Mouse (Mus musculus): Measurements from ENCODE around the gene Slc7a7.

Slc7a7 gene

DNA sequence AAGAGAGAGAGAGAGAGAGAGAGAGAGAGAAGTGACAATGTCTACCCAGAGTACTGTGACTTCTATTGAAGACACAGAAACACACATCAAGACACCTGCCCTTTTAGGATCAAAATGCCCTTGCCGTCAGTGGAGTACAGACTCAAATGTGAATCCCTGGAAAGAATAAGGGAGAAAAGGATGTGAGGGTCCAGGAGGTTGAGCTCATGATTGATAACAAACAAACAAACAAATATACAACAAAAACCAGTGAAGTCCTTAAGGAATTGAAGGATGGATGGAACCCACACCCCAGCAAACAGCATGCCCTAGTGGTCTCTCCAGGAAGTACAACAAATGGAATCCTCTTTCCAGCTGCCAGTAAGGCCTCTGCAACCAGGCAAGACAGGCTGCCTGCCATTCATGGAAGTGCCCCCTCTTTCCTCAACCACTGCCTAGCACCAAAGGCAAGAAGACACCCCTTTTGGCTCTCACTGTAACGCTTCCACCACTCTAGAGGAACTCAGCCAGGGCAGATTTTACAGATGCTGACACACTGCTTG is 4.9 kb downstream of the Slc7a7 start:
- DNase-seq (ENCODE audit: low spot score) = peak; percentile 81

- DNase-seq (ENCODE audit: low spot score) = no peak
Measured at GRCm38 (mm10) chr14:54412000-54412576, 5.5 kb downstream of the Slc7a7 start.

DNA sequence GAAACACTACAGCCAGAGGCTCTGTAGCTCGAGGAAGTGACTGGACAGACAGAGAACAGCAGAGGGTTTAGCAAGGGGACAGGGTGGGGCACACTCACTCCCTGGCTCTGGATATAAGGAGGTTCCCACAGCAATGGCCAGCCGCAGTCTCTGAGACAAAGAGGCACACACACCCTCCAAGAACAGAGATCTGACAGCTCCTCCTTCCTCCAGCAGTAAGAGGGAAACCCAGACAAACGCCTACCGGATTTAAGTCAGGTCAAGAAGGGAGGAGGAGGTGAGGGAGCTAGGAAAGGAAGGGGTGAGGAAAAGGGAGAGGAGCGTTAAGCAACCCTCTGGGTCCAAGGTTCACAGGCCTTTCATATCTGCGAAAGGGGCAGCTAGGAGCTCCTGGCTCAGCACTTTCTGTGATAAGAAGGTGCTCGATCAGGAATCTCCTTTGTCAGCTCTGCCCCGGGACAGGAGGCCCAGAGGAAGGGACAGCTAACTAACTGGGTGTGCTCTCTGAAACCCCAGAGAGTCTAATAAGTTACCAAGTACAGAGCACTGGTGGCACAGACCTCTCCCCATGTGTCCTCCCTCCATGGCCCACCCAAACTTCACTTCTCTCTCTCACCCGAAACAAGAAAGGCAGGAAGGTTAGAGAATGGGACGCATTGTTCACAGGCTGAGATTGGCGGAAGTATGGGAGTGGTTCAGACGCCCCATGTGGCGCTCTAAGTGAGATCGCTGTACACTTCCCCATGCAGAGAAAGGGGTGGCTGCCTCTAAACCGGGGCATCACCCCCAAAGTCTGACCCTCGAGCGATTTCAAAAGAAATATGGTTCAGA is 7.4 kb downstream of the Slc7a7 start:
- no peak for DNase-seq (ENCODE audit: low spot score)

DNA sequence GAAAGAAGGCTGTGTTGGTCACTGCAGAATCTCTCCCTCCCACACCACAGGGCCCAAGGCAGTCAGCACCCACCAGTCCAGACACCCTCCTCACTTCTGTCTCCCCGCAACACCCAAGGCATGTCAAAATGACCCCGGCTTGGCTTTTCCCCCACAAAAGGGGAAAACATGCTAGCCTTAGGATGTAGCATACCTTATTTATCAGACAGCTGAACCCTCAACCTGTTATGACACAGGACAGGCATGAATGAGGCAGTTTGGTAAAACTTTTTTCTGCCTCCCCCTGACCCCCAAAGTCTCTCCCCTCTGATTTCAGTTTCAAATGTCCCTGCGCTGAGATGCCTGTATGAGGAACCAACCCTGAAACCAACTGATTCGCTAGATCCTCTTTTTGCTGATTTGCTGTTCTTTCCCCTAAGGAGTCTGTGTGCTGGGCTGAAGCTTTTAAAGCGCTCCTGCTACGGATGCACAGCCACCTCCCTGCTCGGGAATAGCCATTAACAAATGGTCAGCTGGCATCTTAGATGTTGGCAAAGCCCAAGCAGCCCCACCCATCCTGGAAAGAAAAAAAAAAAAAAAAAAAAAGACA is 8.4 kb downstream of the Slc7a7 start:
- no peak for DNase-seq (ENCODE audit: low spot score)

GRCm38 (mm10) chr14:54408336-54409056 is 9.1 kb downstream of the Slc7a7 start:
- DNase-seq (ENCODE audit: low spot score) = no peak

DNA sequence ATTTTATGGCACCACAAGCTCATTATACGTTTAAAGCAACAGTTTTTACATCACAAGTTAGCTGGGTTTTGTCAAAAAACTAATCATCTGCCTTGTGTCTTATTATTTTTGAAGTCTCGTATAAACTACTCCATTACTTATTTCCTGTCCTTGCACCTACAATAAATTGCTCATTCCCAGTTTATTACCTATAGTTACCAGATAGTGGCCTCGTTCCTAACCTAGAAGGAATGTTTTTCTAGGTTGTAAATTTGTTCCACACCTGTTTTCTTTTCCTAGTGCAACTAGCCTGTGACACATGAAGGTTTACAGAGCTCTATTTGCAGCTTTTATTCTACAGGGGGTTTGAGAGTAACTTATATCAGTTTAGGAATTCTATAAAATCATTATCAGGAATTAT is 15.9 kb downstream of the Slc7a7 start:
- DNase-seq (ENCODE audit: low spot score) = no peak

GRCm38 (mm10) chr14:54398921-54399382 is 18.6 kb downstream of the Slc7a7 start:
- DNase-seq (ENCODE audit: low spot score) = no peak

GRCm38 (mm10) chr14:54398528-54398916 is 19.1 kb downstream of the Slc7a7 start:
- no peak for DNase-seq (ENCODE audit: low spot score)

GRCm38 (mm10) chr14:54397872-54398527 is 19.6 kb downstream of the Slc7a7 start:
- DNase-seq (ENCODE audit: low spot score) = no peak

DNA sequence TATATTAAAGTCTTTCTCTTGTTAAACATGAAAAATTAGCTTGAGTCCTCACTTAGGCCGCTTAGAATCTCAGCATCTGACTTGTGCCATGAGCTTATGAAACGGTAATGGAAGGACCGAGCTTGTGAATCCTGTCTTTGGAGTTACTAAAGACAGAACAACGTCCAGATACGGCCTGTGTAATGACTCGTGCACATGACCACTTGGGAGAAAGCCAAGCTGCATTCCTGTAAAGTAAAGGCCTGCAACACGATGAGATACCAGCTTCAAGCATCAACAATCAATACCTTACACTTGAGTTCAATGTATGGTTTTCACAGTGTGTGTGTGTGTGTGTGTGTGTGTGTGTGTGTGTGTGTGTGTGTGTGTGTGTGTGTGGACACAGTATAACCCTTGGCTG is 20.9 kb downstream of the Slc7a7 start:
- no peak for DNase-seq (ENCODE audit: low spot score)

- no peak for DNase-seq (ENCODE audit: low spot score)
Measured at GRCm38 (mm10) chr14:54394309-54394708, 23.3 kb downstream of the Slc7a7 start.

DNA sequence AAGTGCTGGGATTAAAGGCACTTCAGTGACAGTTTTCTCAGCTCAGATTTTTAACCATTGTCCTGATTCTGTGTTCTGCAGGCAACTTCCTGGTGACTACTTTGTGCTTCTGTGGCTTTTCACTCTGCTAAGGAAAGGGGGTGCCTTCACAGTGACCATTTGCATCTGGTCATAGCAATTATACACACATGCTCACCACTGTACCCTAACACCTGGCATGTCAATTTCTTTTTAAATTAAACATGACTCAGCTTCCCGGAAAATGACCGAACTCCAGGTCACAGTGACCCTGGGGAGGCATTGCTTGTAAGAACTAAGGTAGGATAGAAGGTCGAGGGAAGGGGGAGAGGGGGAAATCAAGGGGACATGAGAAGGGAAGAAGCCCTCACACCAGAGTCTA is 23.8 kb downstream of the Slc7a7 start:
- DNase-seq (ENCODE audit: low spot score) = no peak

GRCm38 (mm10) chr14:54390843-54391242 is 26.7 kb downstream of the Slc7a7 start:
- DNase-seq (ENCODE audit: low spot score) = no peak

DNA sequence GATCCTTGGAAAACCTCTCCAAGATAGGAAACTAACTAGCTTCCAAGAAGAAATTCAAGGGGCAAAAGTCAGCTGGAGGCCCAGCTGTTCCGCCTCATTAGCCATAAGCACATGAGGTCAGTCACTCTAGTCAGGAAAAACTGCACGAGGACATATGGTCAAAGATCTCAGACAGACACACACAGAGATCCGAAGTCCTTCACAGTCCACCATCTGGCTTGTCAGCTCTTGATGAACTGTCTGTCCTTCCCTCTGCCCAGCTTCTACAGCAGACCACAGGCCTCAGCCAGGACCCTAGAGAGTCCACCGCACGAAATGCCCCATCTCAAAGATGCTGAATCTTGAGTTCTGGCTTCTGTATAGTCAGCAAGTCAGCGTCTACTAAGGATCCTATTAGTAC is 30.0 kb downstream of the Slc7a7 start:
- peak; percentile 51 for DNase-seq (ENCODE audit: low spot score)

GRCm38 (mm10) chr14:54385968-54386618 is 31.5 kb downstream of the Slc7a7 start:
- no peak for DNase-seq (ENCODE audit: low spot score)

DNA sequence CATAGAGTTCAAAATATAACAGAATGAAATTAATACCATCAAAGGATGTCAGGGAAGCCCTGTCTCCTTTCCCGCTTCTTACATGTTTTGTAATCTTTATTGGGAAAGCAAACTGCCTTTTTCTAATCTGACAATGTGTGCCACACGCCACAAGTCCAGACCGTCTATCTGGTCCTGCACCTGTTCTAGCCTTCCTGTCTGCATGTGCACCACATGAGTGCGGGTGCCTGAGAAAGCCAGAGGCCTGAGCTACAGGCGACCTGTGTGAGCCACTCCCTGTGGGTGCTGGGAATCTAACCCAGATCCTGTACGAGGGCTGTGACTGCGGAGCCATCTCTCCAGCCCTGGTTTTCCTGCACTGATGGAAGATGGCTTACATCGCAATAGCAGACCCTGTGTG is 33.2 kb downstream of the Slc7a7 start:
- no peak for DNase-seq (ENCODE audit: low spot score)

- no peak for DNase-seq (ENCODE audit: low spot score)
Measured at GRCm38 (mm10) chr14:54383355-54383771, 34.2 kb downstream of the Slc7a7 start.

DNA sequence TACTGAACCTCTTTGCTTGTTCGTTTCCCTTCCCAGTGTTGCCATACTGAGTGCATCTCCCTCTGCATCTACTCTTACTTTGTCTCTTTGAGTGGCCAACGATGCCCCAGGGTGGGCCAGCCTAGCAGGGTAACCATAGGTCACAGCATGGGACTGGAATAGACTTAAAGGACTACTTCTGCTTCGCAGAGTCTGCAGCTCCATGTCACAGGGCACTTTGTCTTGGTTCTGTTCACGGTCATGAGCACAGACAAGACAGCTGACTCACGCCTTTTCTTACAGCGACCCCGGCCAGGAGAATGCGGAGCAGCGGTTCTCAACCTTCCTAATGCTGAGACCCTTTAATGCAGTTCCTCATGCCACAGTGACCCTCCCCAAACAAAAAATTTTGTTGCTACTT is 34.9 kb downstream of the Slc7a7 start:
- no peak for DNase-seq (ENCODE audit: low spot score)

GRCm38 (mm10) chr14:54381816-54382215 is 35.8 kb downstream of the Slc7a7 start:
- no peak for DNase-seq (ENCODE audit: low spot score)

GRCm38 (mm10) chr14:54380616-54381015 is 37.0 kb downstream of the Slc7a7 start:
- DNase-seq (ENCODE audit: low spot score) = no peak

DNA sequence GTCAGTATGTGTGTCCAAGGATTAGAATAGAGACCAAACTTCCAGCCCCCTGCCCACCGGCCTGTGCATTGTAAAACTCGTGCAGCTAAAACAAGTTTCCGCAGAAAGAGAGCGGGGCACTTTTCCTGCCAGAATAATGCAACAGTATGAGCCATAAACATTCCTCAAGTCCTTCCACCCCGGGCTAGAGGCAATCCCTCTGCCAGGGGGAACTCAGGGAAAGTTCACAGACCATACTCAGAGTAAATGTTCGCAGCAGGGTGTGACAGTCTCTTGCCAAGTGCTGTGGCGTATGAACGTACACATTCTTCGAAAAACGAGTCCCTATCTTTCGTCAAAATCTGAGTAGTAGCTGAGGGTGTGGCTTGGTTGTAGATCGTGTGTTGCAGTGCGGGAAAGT is 38.0 kb downstream of the Slc7a7 start:
- DNase-seq (ENCODE audit: low spot score) = no peak
